Mouse (Mus musculus) forebrain, embryonic 15.5 days (tissue): ENCODE results near the gene Ccdc78. TPM values are rescaled to one million over a fixed set of nuclear protein-coding genes. Genes with fewer than 3 reads are reported as not detected.

Experiments
- ATAC-seq: fragments of 200-750 bp; cut with Nextera tagmentation; replicated peaks from 2 replicates; pipeline ENCODE4 v1.8.0; 2017; ENCODE audit warnings: mild to moderate bottlenecking, moderate TSS enrichment, moderate library complexity
- H3K27ac ChIP-seq: fragments of 300-500 bp; sonication (generic); replicated peaks from 2 replicates; pipeline ENCODE4 v1.5.1; 2015; ENCODE audit warnings: mild to moderate bottlenecking, inconsistent platforms
- H3K27me3 ChIP-seq: fragments of 300-500 bp; sonication (generic); 2 replicates; pipeline ENCODE4 v1.6.1; 2015; ENCODE audit warnings: inconsistent platforms
- H3K36me3 ChIP-seq: fragments of 300-500 bp; sonication (generic); 2 replicates; pipeline ENCODE4 v1.6.1; 2015; ENCODE audit warnings: mild to moderate bottlenecking, inconsistent platforms
- H3K4me1 ChIP-seq: fragments of 300-500 bp; sonication (generic); 2 replicates; pipeline ENCODE4 v1.6.1; 2015; ENCODE audit warnings: inconsistent platforms
- H3K4me2 ChIP-seq: fragments of 300-500 bp; sonication (generic); replicated peaks from 2 replicates; pipeline ENCODE4 v1.6.1; 2015; ENCODE audit warnings: mild to moderate bottlenecking, inconsistent platforms
- H3K4me3 ChIP-seq: fragments of 300-500 bp; sonication (generic); 2 replicates; pipeline ENCODE4 v1.5.1; 2015; ENCODE audit warnings: mild to moderate bottlenecking, inconsistent platforms
- H3K9ac ChIP-seq: fragments of 300-500 bp; sonication (generic); replicated peaks from 2 replicates; pipeline ENCODE4 v1.6.1; 2015; ENCODE audit warnings: mild to moderate bottlenecking, inconsistent platforms
- H3K9me3 ChIP-seq: fragments of 300-500 bp; sonication (generic); 2 replicates; pipeline ENCODE4 v1.6.1; 2016; ENCODE audit warnings: inconsistent platforms
- WGBS: fragments of 180-500 bp; shearing (Covaris S2); methylation state at CpG from one replicate; pipeline ENCODE4 v1.1.7; 2015; ENCODE audit warnings: mixed read lengths; 5-methylcytosine and 5-hydroxymethylcytosine counted together
- polyA plus RNA-seq: library from polyadenylated mRNA; unstranded; fragments of >200 nt; fragmentation: Nextera tagmentation; extraction: Ambion mirVana; gene quantifications from 2 replicates; pipeline ENCODE4 v1.2.1, GENCODE M21; 2015

Gene Ccdc78
- polyA plus RNA-seq, 1 experiment from 2014 or later: 0.17 TPM

DNA sequence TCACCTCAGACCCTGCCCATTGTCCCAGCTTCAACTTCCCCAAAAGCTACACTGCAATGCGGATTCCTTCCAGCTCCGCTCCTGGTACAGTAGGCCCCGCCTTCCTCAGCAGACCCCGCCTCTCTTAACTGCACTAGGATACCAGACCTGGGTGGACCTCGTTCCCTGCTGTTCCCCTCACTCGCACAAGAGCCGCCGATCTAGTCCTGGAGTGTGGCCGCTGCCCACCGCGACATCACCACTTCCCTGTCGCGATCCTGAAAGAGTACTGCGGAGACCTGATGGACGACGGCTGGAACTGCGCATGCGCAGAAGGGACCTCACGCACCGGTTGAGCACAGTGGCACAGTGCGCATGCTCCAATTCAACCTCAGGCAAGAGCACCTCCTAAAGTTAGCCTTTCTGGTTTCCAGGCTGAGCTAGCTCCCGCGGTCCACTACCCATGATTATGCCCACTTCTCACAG, 1.1 kb upstream of the Ccdc78 start, which contains the start of gene Haghl:
Haghl (minus strand) TSS at position 393 of the 465 bp plus-strand sequence.
- Histone ChIP-seq H3K4me2 (peak within 1 kb of the TSS; percentile 63), H3K27ac (peak within 1 kb of the TSS; percentile 88), H3K9ac (peak within 1 kb of the TSS; percentile 71), H3K4me3 (peak within 1 kb of the TSS; percentile 68), H3K36me3 (peaks cover 38% of the 10 kb centered on the region), H3K27me3 (no peaks in the 10 kb centered on the region), H3K9me3 (no peaks in the 10 kb centered on the region), H3K4me1 (peaks cover 21% of the 10 kb centered on the region)
- ATAC-seq: peak; percentile 82
- WGBS: under 1% methylated on average over 23 of the region's 23 CpGs

DNA sequence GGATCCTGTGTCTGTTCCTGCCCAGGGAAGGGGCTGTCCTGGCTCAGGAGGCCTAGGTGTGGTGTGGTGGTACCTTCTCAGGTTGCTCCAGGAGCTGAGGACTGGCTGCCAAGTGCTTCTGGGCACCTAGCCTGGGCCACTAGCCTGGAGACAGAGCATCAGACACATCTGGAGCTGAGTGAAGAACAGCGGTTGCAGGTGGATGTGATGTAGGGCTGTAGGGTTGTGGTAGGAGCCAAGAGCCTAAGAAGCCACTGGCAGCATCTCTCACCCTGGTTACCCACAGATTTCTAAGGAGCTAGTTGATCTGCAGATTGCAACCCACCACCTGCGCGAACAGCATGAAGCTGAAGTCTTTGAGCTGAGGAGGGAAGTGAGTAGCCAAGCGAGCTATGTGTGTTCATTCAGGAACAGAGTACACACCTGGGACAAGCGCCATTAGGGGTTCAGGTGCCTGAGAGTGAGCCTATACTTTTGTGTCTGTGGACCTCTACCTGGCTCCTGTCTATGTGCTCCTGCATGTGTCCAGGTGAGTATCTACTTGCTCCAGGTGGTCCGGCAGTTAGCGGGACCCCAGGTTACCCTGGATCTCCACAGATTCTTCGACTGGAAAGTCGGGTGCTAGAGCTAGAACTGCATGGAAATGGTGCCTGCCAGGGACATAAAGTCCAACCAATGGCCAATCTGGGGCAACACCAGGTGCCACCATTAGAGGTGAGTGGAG, 563 bp downstream of the Ccdc78 start:
- Histone ChIP-seq H3K9me3 (no peaks in the 10 kb centered on the region), H3K36me3 (peaks cover 22% of the 10 kb centered on the region), H3K27me3 (no peaks in the 10 kb centered on the region), H3K4me3 (no peak overlapping the region), H3K9ac (no peak overlapping the region), H3K4me2 (no peak overlapping the region), H3K4me1 (peaks cover 34% of the 10 kb centered on the region), H3K27ac (no peak overlapping the region)
- 90% methylated on average over 9 of the region's 9 CpGs for WGBS
- no peak for ATAC-seq

- Histone ChIP-seq H3K27ac (peak overlapping the region; percentile 95), H3K4me2 (peak overlapping the region; percentile 93), H3K9me3 (no peaks in the 10 kb centered on the region), H3K27me3 (no peaks in the 10 kb centered on the region), H3K4me1 (peaks cover 53% of the 10 kb centered on the region), H3K9ac (peak overlapping the region; percentile 83), H3K4me3 (peak overlapping the region; percentile 92), H3K36me3 (0 out of 2 replicates have a peak, but pooled peaks cover 7% of the 10 kb centered on the region)
- 23% methylated on average over 19 of the region's 19 CpGs for whole genome bisulfite sequencing
- no peak; the same call in 1 of the 2 replicates for ATAC-seq
Measured at GRCm38 (mm10) chr17:25791320-25791842, 5.0 kb downstream of the Ccdc78 start.

GRCm38 (mm10) chr17:25791843-25792527, 5.6 kb downstream of the Ccdc78 start:
- under 1% methylated on average over 45 of the region's 45 CpGs for WGBS
- peak overlapping the region; percentile 95 for H3K27ac ChIP-seq
- H3K4me2 ChIP-seq: peak overlapping the region; percentile 93
- H3K4me3 ChIP-seq: peak overlapping the region; percentile 92
- 0 out of 2 replicates have a peak, but pooled peaks cover 4% of the 10 kb centered on the region for H3K27me3 ChIP-seq
- H3K4me1 ChIP-seq: peaks cover 59% of the 10 kb centered on the region
- peak overlapping the region; percentile 83 for H3K9ac ChIP-seq
- peak; percentile 72 for ATAC-seq
- 0 out of 2 replicates have a peak, but pooled peaks cover 7% of the 10 kb centered on the region for H3K36me3 ChIP-seq
- no peaks in the 10 kb centered on the region for H3K9me3 ChIP-seq

DNA sequence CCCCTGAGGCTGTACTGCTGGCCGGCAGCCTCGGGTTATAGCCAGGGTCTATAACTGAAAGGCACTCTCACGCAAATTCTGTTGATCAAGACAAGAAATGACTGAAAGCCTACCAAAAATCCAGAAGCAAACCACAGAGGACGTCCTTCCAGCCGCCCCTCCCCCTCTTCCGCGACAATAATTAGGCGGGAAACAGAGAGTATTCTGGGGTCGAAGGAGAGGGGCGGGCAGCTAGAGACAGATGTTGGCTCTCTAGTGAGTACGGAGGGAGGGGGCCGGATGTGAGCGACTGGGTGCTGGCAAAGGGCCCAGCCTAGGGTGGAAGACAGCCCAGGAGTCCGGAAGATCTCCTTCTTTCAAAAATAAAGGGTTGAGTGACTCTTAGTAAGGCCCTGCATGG, 6.2 kb downstream of the Ccdc78 start, which contains the start of gene Fam173a:
Fam173a (minus strand) TSS at position 287 of the 400 bp plus-strand sequence.
- H3K4me2 ChIP-seq: peak within 1 kb of the TSS; percentile 93
- H3K4me3 ChIP-seq: peak within 1 kb of the TSS; percentile 92
- ATAC-seq: peak; percentile 41
- peak within 1 kb of the TSS; percentile 95 for H3K27ac ChIP-seq
- peak within 1 kb of the TSS; percentile 83 for H3K9ac ChIP-seq
- 0 out of 2 replicates have a peak, but pooled peaks cover 4% of the 10 kb centered on the region for H3K27me3 ChIP-seq
- WGBS: 0% methylated on average over 14 of the region's 14 CpGs
- 0 out of 2 replicates have a peak, but pooled peaks cover 7% of the 10 kb centered on the region for H3K36me3 ChIP-seq
- no peaks in the 10 kb centered on the region for H3K9me3 ChIP-seq
- peaks cover 65% of the 10 kb centered on the region for H3K4me1 ChIP-seq

DNA sequence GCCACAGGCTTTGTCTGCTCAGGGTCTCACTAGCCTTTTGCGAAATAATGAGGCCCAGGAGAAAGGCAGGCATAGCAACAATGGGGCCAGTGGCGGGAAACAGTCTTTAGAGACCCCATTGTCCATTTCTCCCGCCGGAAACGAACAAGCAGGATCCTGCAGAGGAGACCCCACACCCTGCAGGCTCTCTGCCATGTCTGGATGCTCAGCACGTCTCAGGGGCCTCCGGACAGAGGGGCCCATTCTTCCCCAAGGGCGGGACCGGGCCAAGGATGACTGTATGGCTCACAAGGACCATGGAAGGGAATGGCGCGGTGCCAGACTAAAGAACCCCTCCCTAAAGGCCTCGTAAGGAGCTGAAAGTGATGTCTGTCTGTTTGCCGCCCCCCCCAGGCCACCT, 7.8 kb downstream of the Ccdc78 start:
- peak overlapping the region; percentile 86; the same call in 1 of the 2 replicates for H3K4me2 ChIP-seq
- peaks cover 66% of the 10 kb centered on the region for H3K4me1 ChIP-seq
- ATAC-seq: no peak
- peak overlapping the region; percentile 95 for H3K27ac ChIP-seq
- 0 out of 2 replicates have a peak, but pooled peaks cover 6% of the 10 kb centered on the region for H3K36me3 ChIP-seq
- no peak overlapping the region for H3K9ac ChIP-seq
- no peaks in the 10 kb centered on the region for H3K9me3 ChIP-seq
- 0 out of 2 replicates have a peak, but pooled peaks cover 4% of the 10 kb centered on the region for H3K27me3 ChIP-seq
- no peak overlapping the region for H3K4me3 ChIP-seq
- 8% methylated on average over 13 of the region's 13 CpGs for WGBS

- no peak for ATAC-seq
- no peaks in the 10 kb centered on the region for H3K9me3 ChIP-seq
- H3K4me3 ChIP-seq: no peak overlapping the region
- H3K27me3 ChIP-seq: 0 out of 2 replicates have a peak, but pooled peaks cover 4% of the 10 kb centered on the region
- H3K27ac ChIP-seq: peak overlapping the region; percentile 35; the same call in 1 of the 2 replicates
- no peaks in the 10 kb centered on the region for H3K36me3 ChIP-seq
- H3K9ac ChIP-seq: no peak overlapping the region
- peaks cover 66% of the 10 kb centered on the region for H3K4me1 ChIP-seq
- WGBS: 46% methylated on average over 17 of the region's 17 CpGs
- peak overlapping the region; percentile 86 for H3K4me2 ChIP-seq
Measured at GRCm38 (mm10) chr17:25794998-25795397, 8.6 kb downstream of the Ccdc78 start.

GRCm38 (mm10) chr17:25795609-25796092, 9.3 kb downstream of the Ccdc78 start, which contains the start of gene AC134908.4:
Gene AC134908.4 (minus strand): TSS chr17:25795659.
- Histone ChIP-seq H3K4me3 (peak within 1 kb of the TSS; percentile 63), H3K27ac (peak within 1 kb of the TSS; percentile 40), H3K36me3 (no peaks in the 10 kb centered on the region), H3K4me1 (peaks cover 64% of the 10 kb centered on the region), H3K4me2 (peak within 1 kb of the TSS; percentile 86), H3K9ac (peak within 1 kb of the TSS; percentile 44), H3K27me3 (0 out of 2 replicates have a peak, but pooled peaks cover 4% of the 10 kb centered on the region), H3K9me3 (no peaks in the 10 kb centered on the region)
- WGBS: 6% methylated on average over 6 of the region's 6 CpGs
- no peak for ATAC-seq

GRCm38 (mm10) chr17:25796211-25796771, 9.9 kb downstream of the Ccdc78 start:
- 1% methylated on average over 37 of the region's 37 CpGs for WGBS
- Histone ChIP-seq H3K27ac (peak overlapping the region; percentile 40), H3K27me3 (0 out of 2 replicates have a peak, but pooled peaks cover 4% of the 10 kb centered on the region), H3K4me3 (peak overlapping the region; percentile 63), H3K36me3 (no peaks in the 10 kb centered on the region), H3K4me1 (peaks cover 60% of the 10 kb centered on the region), H3K4me2 (peak overlapping the region; percentile 86), H3K9ac (peak overlapping the region; percentile 44), H3K9me3 (no peaks in the 10 kb centered on the region)
- ATAC-seq: no peak

- peak within 1 kb of the TSS; percentile 63 for H3K4me3 ChIP-seq
- peak; percentile 68 for ATAC-seq
- peak within 1 kb of the TSS; percentile 40 for H3K27ac ChIP-seq
- no peaks in the 10 kb centered on the region for H3K36me3 ChIP-seq
- 0% methylated on average over 33 of the region's 35 CpGs for WGBS
- H3K4me2 ChIP-seq: peak within 1 kb of the TSS; percentile 86
- 0 out of 2 replicates have a peak, but pooled peaks cover 4% of the 10 kb centered on the region for H3K27me3 ChIP-seq
- H3K4me1 ChIP-seq: peaks cover 55% of the 10 kb centered on the region
- H3K9ac ChIP-seq: peak within 1 kb of the TSS; percentile 61
- H3K9me3 ChIP-seq: no peaks in the 10 kb centered on the region
Measured at GRCm38 (mm10) chr17:25796951-25797369, 10.6 kb downstream of the Ccdc78 start, which contains the start of gene Metrn. Gene Metrn (minus strand): TSS chr17:25797136.

- Histone ChIP-seq H3K27ac (no peak overlapping the region), H3K27me3 (0 out of 2 replicates have a peak, but pooled peaks cover 4% of the 10 kb centered on the region), H3K4me3 (no peak overlapping the region), H3K4me2 (no peak overlapping the region), H3K9me3 (no peaks in the 10 kb centered on the region), H3K9ac (no peak overlapping the region), H3K4me1 (peaks cover 39% of the 10 kb centered on the region), H3K36me3 (no peaks in the 10 kb centered on the region)
- 8% methylated on average over 6 of the region's 6 CpGs for WGBS
- no peak for ATAC-seq
Measured at GRCm38 (mm10) chr17:25801029-25801428, 14.6 kb downstream of the Ccdc78 start.
